8 mouse cellular contexts compared by ENCODE assay signal in the genomic region with DNA sequence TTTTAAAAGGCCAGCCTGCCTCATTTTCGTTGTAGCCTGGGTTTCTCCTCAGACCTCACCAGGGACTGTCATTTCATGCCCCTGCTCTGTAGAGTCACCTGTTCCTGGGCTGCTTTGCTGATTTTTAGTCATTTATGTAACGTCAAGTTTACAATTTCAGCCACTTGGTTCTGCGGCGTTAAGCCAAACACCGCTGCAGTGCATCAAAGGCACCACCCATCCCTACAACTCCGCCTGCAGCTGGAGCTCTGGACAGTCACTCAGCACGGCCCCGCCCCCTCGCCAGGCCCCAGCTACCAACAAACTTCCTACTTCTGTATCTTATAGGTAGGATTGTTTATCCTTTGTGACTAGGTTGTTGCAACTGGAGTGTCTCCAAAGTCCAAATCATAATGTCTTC. TPM values are rescaled to one million over a fixed set of nuclear protein-coding genes. Genes with fewer than 3 reads are reported as not detected.
DNase-seq lines count a peak whose midpoint lies in the region; ATAC-seq and TF ChIP-seq lines count a peak whose summit lies in the region.

No protein-coding gene starts in this region.

- no peaks in the 10 kb centered on the region for H3K36me3 ChIP-seq in hindbrain, embryonic 15.5 days
- H3K36me3 ChIP-seq in stomach, embryonic 14.5 days (ENCODE audit: control insufficient read depth, insufficient read depth, low read length) = no peaks in the 10 kb centered on the region

- no peak overlapping the region for H3K27ac ChIP-seq in embryonic fibroblast, embryonic 13.5 days (ENCODE audit: insufficient read depth, low read length)
- peak overlapping the region; percentile 43; the same call in 1 of the 2 replicates for H3K27ac ChIP-seq in hindbrain, embryonic 15.5 days (replicated peaks)
- H3K27ac ChIP-seq in stomach, embryonic 14.5 days (ENCODE audit: low read length) = no peak overlapping the region

- TF ChIP-seq POLR2A in embryonic fibroblast, embryonic 13.5 days (IDR thresholded peaks at IDR 0.05; ENCODE audit: low read depth, low read length) = no peak

- H3K4me1 ChIP-seq in embryonic fibroblast, embryonic 13.5 days (ENCODE audit: control insufficient read depth, insufficient read depth, low read length) = no peaks in the 10 kb centered on the region
- H3K4me1 ChIP-seq in hindbrain, embryonic 15.5 days (replicated peaks) = peaks cover 13% of the 10 kb centered on the region
- 0 out of 2 replicates have a peak, but pooled peaks cover 6% of the 10 kb centered on the region for H3K4me1 ChIP-seq in stomach, embryonic 14.5 days (ENCODE audit: control insufficient read depth, insufficient read depth, low read length)

- ATAC-seq in hindbrain, embryonic 15.5 days (ENCODE audit: low FRiP score, low read depth) = no peak
- no peak for ATAC-seq in stomach, embryonic 14.5 days (ENCODE audit: insufficient number of reproducible peaks, insufficient read depth, low FRiP score, low read depth)

- no peak overlapping the region for H3K9ac ChIP-seq in hindbrain, embryonic 15.5 days
- H3K9ac ChIP-seq in stomach, embryonic 14.5 days (replicated peaks; ENCODE audit: low read depth, low read length) = no peak overlapping the region

- peak overlapping the region; percentile 35 for H3K4me3 ChIP-seq in embryonic fibroblast, embryonic 13.5 days (ENCODE audit: insufficient read depth, low read length)
- no peak overlapping the region for H3K4me3 ChIP-seq in hindbrain, embryonic 15.5 days
- no peak overlapping the region for H3K4me3 ChIP-seq in stomach, embryonic 14.5 days (ENCODE audit: low read depth, low read length)

- H3K27me3 ChIP-seq in hindbrain, embryonic 15.5 days = no peaks in the 10 kb centered on the region
- no peaks in the 10 kb centered on the region for H3K27me3 ChIP-seq in stomach, embryonic 14.5 days (ENCODE audit: control insufficient read depth, insufficient read depth, low read length)

- DNase-seq in urinary bladder, postnatal 25 days (ENCODE audit: low spot score) = peak; percentile 35
- DNase-seq in urinary bladder, postnatal 10 days (ENCODE audit: low spot score) = no peak
- peak; percentile 26 for DNase-seq in lung, adult 18-20 months
- no peak for DNase-seq in left cerebral cortex, adult 8-10 months (ENCODE audit: low spot score in 2 of 2)
- no peak for DNase-seq in left cerebral cortex, adult 11 months (ENCODE audit: low spot score)

- no peaks in the 10 kb centered on the region for H3K9me3 ChIP-seq in hindbrain, embryonic 15.5 days
- H3K9me3 ChIP-seq in stomach, embryonic 14.5 days (ENCODE audit: control insufficient read depth, low read depth, low read length) = no peaks in the 10 kb centered on the region

- TF ChIP-seq CTCF in embryonic fibroblast, embryonic 13.5 days (IDR thresholded peaks at IDR 0.05; ENCODE audit: borderline replicate concordance, insufficient read depth, low read length) = no peak

- 10% methylated on average over 9 of the region's 9 CpGs for WGBS in hindbrain, embryonic 15.5 days
- WGBS in stomach, embryonic 14.5 days = 6% methylated on average over 9 of the region's 9 CpGs

- H3K4me2 ChIP-seq in hindbrain, embryonic 15.5 days = peak overlapping the region; percentile 38
- peak overlapping the region; percentile 42 for H3K4me2 ChIP-seq in stomach, embryonic 14.5 days (replicated peaks; ENCODE audit: low read depth, low read length)

RNA-seq across cellular contexts. Expression of a gene that starts 26.8 kb away (rescaled TPM):
- not detected in 2 replicates for polyA plus RNA-seq in embryonic fibroblast, embryonic 13.5 days (2011; ENCODE audit: insufficient read length, low read depth, missing spikeins)
- polyA plus RNA-seq in hindbrain, embryonic 15.5 days (2015; fragmentation: Nextera tagmentation; extraction: Ambion mirVana) = 4.2 and 4.8 TPM in 2 replicates
- polyA plus RNA-seq in stomach, embryonic 14.5 days (2014; fragmentation: Nextera tagmentation; extraction: Ambion mirVana) = 0.63 and 0.68 TPM in 2 replicates
- 10 to 100 TPM; 26.2 to 30.5 (median 28.8) TPM for total RNA-seq in left cerebral cortex, adult 8-10 months (2022)

RNA-seq across cellular contexts. Expression of a gene that starts 28.3 kb away (rescaled TPM):
- polyA plus RNA-seq in embryonic fibroblast, embryonic 13.5 days (2011; ENCODE audit: insufficient read length, low read depth, missing spikeins) = not detected in 2 replicates
- 0.29 and 0.31 TPM in 2 replicates for polyA plus RNA-seq in hindbrain, embryonic 15.5 days (2015; fragmentation: Nextera tagmentation; extraction: Ambion mirVana)
- 0.06 TPM in 1 of 2 replicates, not detected in the other for polyA plus RNA-seq in stomach, embryonic 14.5 days (2014; fragmentation: Nextera tagmentation; extraction: Ambion mirVana)
- under 1 TPM; 0.59 to 0.72 (median 0.64) TPM for total RNA-seq in left cerebral cortex, adult 8-10 months (2022)

RNA-seq across cellular contexts. Expression of a gene that starts 41.4 kb away (rescaled TPM):
- polyA plus RNA-seq in embryonic fibroblast, embryonic 13.5 days (2011; ENCODE audit: insufficient read length, low read depth, missing spikeins) = 16.8 and 19.0 TPM in 2 replicates
- 118 and 123 TPM in 2 replicates for polyA plus RNA-seq in hindbrain, embryonic 15.5 days (2015; fragmentation: Nextera tagmentation; extraction: Ambion mirVana)
- 91.4 and 97.6 TPM in 2 replicates for polyA plus RNA-seq in stomach, embryonic 14.5 days (2014; fragmentation: Nextera tagmentation; extraction: Ambion mirVana)
- total RNA-seq in left cerebral cortex, adult 8-10 months (2022) = 10 to 100 TPM; 34.8 to 38.9 (median 36.8) TPM

RNA-seq across cellular contexts. Expression of a gene that starts 41.4 kb away (rescaled TPM):
- polyA plus RNA-seq in embryonic fibroblast, embryonic 13.5 days (2011; ENCODE audit: insufficient read length, low read depth, missing spikeins) = 73.8 and 91.5 TPM in 2 replicates
- polyA plus RNA-seq in hindbrain, embryonic 15.5 days (2015; fragmentation: Nextera tagmentation; extraction: Ambion mirVana) = 89.0 and 93.7 TPM in 2 replicates
- polyA plus RNA-seq in stomach, embryonic 14.5 days (2014; fragmentation: Nextera tagmentation; extraction: Ambion mirVana) = 115 and 116 TPM in 2 replicates
- total RNA-seq in left cerebral cortex, adult 8-10 months (2022) = 10 to 100 TPM; 44.4 to 48.0 (median 46.2) TPM

Comparison
In these comparisons a context has a peak if more than half of its experiments do, and no peak if none do; other contexts are left out.
1. DNase-seq: peak in urinary bladder, postnatal 25 days (single experiment) and lung, adult 18-20 months (2 of 2); none in urinary bladder, postnatal 10 days (single experiment), left cerebral cortex, adult 8-10 months (0 of 2) and left cerebral cortex, adult 11 months (single experiment).